Mouse (Mus musculus): ENCODE measurements around the gene Psme2b. TPM values are rescaled to one million over a fixed set of nuclear protein-coding genes. Genes with fewer than 3 reads are reported as not detected.

The Psme2b gene
- polyA plus RNA-seq, 1 experiment from 2014 or later: 2.0 TPM

Other genes with a start within 250 kb of the Psme2b start
- gene Rack1, start 145.9 kb downstream of the Psme2b start, polyA plus RNA-seq (2016; fragmentation: Nextera tagmentation; extraction: Ambion mirVana): 542 and 712 TPM in 2 replicates
- gene Trim41, start 128.8 kb downstream of the Psme2b start, polyA plus RNA-seq (2016; fragmentation: Nextera tagmentation; extraction: Ambion mirVana): 3.0 and 4.7 TPM in 2 replicates
- 0.18 and 0.44 TPM in 2 replicates for gene Trim7, start 120.0 kb downstream of the Psme2b start, polyA plus RNA-seq (2016; fragmentation: Nextera tagmentation; extraction: Ambion mirVana)
- gene Gm12184, start 119.5 kb downstream of the Psme2b start, polyA plus RNA-seq (2016; fragmentation: Nextera tagmentation; extraction: Ambion mirVana): 0.68 and 1.9 TPM in 2 replicates
- gene Irgm1, start 74.5 kb downstream of the Psme2b start, polyA plus RNA-seq (2016; fragmentation: Nextera tagmentation; extraction: Ambion mirVana): 3.0 and 3.6 TPM in 2 replicates
- 0.06 and 0.07 TPM in 2 replicates for gene Gm5431, start 44.0 kb downstream of the Psme2b start, polyA plus RNA-seq (2016; fragmentation: Nextera tagmentation; extraction: Ambion mirVana)
- not detected in 2 replicates for gene Olfr56, start 32.7 kb upstream of the Psme2b start, polyA plus RNA-seq (2016; fragmentation: Nextera tagmentation; extraction: Ambion mirVana)
- gene 9930111J21Rik1, start 33.2 kb upstream of the Psme2b start, polyA plus RNA-seq (2016; fragmentation: Nextera tagmentation; extraction: Ambion mirVana): 0.11 TPM in 1 of 2 replicates, not detected in the other
- not detected in 2 replicates for gene Gm12185, start 46.0 kb upstream of the Psme2b start, polyA plus RNA-seq (2016; fragmentation: Nextera tagmentation; extraction: Ambion mirVana)
- gene Tgtp1, start 48.0 kb upstream of the Psme2b start, polyA plus RNA-seq (2016; fragmentation: Nextera tagmentation; extraction: Ambion mirVana): 0.34 TPM in 1 of 2 replicates, not detected in the other
- 0.05 and 0.09 TPM in 2 replicates for gene 9930111J21Rik2, start 105.1 kb upstream of the Psme2b start, polyA plus RNA-seq (2016; fragmentation: Nextera tagmentation; extraction: Ambion mirVana)
- not detected in 2 replicates for gene Tgtp2, start 118.0 kb upstream of the Psme2b start, polyA plus RNA-seq (2016; fragmentation: Nextera tagmentation; extraction: Ambion mirVana)
- 0.30 and 0.33 TPM in 2 replicates for gene Ifi47, start 130.4 kb upstream of the Psme2b start, polyA plus RNA-seq (2016; fragmentation: Nextera tagmentation; extraction: Ambion mirVana)
- not detected in 2 replicates for gene Olfr1396, start 168.7 kb upstream of the Psme2b start, polyA plus RNA-seq (2016; fragmentation: Nextera tagmentation; extraction: Ambion mirVana)
- gene Olfr1395, start 196.1 kb upstream of the Psme2b start, polyA plus RNA-seq (2016; fragmentation: Nextera tagmentation; extraction: Ambion mirVana): not detected in 2 replicates
- not detected in 2 replicates for gene Olfr1394, start 208.2 kb upstream of the Psme2b start, polyA plus RNA-seq (2016; fragmentation: Nextera tagmentation; extraction: Ambion mirVana)
- 0.11 and 0.23 TPM in 2 replicates for gene Btnl9, start 241.0 kb upstream of the Psme2b start, polyA plus RNA-seq (2016; fragmentation: Nextera tagmentation; extraction: Ambion mirVana)

All from heart, embryonic 10.5 days (tissue).